Mouse (Mus musculus) liver (tissue): ENCODE measurements around the gene Igfals.

Experiments
- DNase-seq: peaks from one replicate; pipeline ENCODE4 v3.0.0-alpha.2; 2020; ENCODE audit warnings: mixed read lengths

Igfals gene

DNA sequence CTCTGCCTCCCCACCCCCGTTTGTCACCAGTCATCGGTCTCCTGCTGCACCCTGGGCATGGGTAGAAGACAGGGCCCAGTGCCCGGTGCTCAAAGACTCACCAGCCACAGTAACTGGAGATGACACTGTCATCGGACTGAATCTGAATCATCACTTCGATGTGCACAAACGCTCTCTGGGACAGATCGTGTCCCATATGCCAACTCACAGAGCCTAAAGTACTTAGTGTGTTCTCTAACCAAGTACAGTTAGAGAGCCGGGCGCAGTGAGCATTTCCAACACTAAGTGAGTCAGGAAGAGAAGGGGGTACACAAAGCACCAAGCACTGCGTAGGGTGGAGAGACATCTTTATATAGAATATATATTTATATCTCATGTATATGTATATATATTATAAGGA is 2.1 kb downstream of the Igfals start:
- DNase-seq, result no peak

DNA sequence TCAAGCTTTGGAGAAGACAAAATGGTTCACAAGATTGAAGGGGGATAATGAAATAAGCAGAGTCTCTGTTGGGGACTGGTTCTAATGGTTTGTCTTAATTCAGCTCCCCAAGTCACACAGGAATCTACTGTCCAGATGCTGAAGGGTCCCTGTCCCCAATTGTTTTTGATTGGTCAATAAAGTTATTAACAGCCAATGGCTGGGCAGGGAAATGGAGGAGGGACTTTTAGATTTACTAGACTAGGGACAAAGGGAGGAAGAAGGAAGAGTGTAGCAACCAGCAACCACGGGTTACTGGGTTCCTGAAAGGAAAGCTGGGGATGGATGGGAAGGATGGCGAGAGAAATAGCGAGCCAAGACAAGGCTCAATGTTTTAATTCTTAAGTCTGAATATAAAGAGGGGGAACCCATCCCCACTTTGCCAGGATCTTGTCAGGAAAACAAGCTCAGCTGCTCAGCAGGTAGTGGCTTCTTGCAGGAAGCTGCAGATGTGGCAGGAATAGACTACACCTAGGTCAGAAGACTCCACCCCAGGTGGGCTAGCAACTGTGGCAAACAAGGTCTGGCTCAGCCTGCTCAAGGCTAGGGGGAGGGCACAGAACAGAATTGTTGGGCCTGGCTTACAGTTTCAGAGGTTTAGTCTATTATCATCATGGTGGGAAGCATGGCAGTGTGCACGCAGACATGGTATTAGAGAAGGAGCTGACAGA is 8.1 kb downstream of the Igfals start:
- no peak for DNase-seq

DNA sequence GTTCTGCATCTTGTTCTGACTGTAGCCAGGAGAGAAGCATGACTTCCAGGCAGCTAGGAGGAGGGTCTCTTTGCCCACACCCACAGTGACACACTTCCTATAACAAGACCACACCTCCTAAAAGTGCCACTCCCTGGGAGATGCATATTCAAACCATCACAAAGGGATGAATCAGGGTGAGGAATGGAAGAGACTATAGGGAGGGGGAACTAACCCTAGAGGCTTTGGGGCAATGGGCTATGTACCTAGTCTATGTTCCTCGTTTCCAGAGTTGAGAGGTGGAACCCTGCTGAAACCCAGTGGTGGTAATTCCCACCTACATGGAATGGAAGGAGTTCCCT is 8.6 kb downstream of the Igfals start:
- no peak for DNase-seq

DNA sequence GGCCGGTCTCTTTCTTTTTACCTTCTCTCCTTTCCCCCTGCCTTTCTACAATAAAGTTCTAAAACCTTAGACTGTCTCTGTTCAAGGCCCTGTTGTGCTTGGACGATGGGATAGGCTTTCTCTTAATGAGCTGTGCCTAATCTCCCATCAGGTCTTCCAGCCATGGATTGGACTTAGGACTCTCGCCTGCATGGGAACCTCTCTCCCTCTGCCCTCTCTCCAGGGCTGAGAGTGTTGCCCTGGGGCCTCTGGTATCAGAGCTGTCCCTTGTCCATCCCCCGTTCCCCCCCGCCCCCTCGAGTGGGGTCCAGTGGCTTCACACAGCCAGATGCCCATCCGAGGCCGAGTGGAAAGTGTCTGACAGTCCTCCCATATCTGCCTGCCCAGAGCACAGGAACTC is 9.2 kb downstream of the Igfals start:
- DNase-seq, result no peak

DNA sequence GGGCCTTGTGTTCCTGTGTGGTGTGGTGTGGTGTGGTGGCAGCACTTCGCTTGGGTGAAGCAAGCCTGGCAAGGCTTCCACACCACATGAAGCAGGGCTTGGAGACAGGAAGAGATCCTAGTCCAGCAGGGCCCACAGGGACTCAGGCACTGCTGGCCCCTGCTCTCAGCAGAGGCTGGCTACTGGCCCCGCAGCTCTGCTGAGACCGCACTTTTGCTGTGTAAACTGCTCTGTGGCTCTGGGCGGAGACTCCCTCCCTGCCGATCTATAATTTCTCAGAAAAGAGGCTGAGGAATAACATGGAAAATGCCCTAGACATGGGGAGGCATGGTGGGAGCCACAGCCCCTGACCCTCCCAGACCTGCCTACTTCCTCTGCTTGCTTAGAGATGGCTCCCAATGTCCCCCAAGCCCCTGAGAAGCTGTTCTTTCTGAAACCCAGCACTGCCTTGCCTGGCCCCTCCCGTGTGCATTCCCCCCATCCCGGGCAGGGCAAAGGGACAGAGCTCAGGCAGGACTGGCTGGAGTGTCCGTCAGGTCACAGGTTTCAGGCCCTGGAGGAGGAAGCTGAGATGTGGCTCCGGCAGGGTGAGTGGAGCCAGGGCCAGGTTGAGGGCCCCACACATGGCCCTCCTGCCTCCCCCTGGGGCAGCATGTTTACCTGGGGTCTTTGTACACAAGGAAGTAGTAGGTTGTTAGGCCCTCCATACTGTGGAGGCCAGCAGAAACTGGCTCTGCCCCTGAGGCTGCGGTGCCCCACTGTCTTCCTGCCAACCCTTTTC is 11.7 kb downstream of the Igfals start:
- no peak for DNase-seq

DNA sequence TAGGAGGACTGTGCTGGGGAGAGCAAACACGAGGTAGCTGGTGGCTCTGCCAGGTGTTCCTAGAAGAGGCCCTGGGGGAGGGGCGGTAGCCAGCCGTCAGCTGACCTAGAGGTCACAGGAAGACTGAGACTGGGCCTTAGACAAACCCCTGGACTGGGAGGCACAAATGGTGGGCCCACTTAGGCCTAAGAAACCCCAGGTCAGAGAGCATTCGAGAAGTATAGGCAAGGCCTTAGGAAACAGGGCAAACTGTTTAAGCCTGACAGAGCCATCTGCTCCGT is 12.3 kb downstream of the Igfals start:
- DNase-seq, result peak; percentile 45

DNA sequence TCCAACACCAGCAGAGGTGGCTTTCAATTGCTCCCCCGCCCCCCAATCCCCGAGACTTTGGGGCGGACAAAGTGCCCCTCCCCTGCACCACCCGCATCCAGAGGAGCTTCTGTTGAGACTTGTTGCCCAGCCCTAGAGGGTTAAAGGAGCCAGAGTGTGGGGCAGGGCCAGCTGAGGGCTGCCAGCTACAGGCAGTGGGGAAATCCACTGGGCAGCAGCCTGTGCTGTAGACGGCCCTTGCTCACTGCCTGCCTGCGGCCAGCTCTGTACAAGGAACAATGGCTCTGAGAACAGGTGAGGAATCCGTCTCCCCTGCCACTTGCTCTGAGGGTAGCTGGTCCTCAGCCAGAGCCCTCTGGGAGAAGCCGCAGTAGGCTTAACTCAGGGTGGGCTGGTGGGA is 12.7 kb downstream of the Igfals start:
- DNase-seq, result no peak

DNA sequence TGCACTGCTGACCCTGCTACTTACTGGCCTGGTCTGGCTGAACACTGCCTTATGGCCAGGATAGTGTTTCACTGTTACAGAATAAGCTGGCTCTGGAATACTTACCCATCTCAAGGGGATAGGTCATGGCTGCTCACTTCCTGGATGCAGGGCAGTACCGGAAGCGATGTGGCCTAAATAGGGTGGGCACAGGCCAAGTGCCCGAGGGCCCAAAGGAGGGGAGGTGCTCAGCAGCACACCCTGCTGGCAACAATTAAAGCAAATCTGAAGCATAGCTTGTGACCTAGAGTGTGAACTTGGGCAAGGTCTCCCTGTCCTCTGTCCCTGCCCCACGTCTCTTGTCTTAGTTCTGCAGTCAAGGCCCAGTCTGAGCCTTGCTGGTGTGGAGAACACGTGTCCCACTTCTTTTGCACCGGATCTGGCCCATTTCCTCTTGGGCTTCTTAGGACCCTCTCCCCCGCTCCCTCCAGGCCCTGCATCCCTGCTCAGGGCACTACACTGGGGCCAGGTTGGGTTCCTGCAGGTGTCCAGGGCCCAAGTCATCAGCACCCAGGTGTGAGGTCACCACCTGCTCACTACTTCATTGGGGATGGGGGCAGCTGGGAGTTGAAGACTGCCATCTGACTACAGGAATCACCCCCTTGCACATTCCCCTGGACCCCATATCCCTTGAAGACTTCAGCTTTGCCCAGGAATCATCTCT is 16.1 kb downstream of the Igfals start:
- no peak for DNase-seq

DNA sequence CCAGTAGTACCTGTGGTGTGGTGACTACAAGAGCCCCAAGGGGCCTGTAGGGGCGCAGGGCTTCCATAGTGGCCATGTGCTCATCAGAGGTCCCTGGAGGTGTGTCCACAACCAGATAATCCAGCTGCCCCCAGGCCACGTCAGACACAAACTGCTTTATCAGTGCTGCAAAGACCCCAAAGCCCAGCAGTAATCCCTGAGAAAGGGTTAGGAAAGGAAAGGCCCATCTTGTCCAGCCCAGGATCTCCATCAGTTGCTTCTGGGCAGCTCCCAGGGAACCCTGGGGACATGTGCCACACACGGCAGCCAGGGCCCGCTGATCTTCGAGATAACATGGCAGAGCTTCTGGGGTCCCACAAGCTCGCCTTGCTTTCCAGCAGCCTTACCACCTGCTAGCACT is 18.6 kb downstream of the Igfals start:
- DNase-seq, result no peak

DNA sequence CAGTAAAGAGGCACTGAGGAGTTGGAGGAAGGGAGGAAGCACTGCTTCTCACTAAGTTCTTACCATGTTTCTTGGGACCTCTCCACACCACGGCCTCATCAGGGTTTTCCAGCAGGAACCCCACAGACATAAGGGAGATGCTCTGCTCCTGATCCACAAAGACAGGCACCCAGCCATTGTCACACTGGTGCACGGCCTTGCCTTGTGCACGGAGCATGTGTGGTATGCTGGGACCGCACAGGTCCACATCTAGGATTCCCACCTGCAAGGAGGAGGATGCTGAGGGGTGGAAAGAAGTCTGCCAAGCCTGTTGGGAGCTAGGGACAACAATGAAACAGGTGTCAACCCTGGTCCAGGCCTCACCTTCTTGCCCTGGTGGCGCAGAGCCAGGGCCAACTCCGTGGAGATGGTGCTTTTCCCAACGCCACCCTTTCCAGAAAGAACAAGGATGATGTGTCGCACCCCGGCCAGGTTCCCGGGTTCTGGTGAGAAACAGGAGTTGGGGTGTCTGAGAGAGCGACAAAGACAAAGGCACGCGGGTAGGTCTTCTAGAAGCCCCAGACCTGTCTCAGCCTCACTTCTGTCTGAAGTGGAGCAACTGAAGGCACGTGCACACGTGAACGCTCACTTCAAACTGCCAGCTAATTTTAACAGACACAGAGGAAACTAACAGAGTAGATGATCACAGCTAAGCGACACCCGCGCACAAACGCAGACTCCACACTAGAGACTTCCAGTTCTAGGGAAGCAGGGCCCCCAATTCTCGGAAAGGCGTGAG is 19.7 kb downstream of the Igfals start:
- no peak for DNase-seq

DNA sequence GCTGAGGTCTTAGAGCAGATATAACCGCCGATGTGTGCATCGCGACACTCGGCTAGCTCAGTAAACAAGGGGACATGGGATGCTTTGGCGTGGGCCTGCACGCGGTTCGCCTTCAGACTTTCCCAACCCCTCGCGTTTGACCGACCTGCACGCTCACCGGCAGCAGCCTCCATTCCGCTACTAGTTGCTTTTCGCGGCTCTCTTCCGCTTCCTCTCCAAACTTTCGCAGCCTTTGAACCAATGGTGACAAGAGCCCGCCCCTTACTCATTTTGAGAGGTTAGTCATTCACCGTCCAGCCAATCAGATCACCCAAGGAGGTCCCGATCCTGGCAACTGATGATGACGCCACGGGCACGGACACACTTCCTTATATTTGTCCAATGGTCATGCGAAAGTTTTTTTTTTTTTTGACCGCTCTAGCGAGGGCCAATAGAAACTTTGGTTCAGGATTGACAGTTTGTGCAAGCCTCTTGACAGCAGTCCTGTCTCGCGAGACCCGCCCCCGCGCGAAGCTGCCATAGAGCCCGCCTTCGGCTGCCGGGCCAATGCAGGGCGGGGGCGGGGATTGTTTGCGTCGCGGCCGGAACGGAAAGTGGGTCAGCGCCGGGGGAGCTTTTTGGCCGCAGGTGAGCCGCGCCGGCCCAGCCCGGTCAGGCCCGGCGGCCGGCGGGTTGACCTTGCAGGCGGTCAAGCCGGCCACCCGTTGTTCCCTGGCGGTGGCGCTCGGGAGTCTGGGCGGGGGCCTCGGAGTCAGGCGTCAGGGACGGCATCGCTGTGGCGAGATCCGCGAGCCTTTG is 20.5 kb downstream of the Igfals start, which contains the start of the genes Nubp2 and Spsb3:
Nubp2 (minus strand) TSS at position 216 of the 798 bp plus-strand sequence.
Spsb3 (plus strand) TSS at position 510 of the 798 bp plus-strand sequence.
- DNase-seq, result peak; percentile 99

DNA sequence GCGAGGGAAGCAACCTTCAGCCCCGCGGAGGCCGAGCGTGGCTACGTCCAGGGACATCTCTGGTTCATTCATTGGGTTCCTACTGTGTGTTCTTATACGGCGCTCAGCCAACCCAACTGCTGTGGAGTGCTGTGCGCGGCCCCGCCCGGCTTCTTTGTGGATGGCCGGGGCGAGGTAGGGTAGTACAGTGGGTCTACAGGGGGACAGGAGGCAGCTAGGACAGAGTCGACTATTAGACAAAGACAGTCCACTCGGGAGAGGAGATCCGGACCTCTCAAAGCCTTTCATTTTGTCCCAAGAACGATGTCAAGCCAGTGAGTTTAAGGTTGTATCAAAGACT is 21.1 kb downstream of the Igfals start:
- no peak for DNase-seq

DNA sequence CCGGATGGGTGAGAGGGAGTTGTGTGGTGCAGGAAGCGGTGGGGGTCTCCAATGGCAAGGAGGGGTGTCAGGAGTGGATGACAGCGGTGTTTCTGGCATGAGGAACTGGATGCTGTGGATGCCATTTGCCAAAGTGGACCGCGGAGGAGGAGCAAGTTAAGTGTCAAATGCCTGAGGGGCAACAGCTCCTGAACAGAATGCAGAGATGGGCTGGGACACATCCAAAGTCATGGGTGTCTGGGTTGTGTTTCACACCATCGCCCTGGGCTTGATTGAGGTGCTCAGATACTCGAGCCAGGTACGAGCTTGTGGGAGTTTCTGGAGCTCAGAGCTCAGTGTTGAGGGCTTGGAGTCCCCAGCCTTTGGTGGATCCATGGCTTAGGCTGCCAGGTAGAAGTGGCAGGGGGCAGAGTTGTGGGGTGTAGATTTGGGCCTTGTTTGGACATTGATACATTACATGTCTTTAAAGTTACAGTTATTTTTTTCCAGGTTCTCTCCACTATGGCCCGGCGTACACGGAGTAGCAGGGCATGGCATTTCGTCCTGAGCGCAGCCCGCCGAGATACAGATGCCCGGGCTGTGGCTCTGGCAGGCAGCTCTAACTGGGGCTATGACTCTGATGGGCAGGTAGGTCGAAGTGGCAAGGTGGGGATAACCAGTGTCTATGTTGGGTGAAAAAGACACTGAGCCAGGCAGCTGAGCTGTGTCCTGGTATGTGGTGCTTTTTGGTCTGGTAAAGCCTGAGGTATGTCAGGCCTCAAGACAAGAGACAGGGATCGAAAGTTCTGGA is 21.7 kb downstream of the Igfals start:
- no peak for DNase-seq

DNA sequence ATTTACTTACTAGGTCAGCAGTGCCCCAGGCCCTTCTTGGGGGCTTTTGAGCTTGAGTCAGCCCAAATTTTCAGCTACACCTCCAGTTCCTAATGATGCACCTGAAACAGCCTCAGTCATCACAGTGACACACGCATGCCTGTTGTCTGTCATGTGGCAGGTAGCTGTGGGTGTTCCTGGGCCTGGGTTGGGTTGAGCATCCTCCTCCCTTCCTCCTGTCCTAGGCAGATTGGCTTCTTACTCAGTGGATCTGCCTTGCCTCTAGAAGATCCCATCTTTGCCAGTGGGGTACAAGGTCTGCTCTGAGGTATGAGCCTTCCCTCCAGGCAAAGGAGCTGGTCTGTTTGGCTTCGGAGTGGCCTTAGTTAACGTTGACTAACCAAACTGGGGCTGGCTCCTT is 23.1 kb downstream of the Igfals start:
- no peak for DNase-seq

DNA sequence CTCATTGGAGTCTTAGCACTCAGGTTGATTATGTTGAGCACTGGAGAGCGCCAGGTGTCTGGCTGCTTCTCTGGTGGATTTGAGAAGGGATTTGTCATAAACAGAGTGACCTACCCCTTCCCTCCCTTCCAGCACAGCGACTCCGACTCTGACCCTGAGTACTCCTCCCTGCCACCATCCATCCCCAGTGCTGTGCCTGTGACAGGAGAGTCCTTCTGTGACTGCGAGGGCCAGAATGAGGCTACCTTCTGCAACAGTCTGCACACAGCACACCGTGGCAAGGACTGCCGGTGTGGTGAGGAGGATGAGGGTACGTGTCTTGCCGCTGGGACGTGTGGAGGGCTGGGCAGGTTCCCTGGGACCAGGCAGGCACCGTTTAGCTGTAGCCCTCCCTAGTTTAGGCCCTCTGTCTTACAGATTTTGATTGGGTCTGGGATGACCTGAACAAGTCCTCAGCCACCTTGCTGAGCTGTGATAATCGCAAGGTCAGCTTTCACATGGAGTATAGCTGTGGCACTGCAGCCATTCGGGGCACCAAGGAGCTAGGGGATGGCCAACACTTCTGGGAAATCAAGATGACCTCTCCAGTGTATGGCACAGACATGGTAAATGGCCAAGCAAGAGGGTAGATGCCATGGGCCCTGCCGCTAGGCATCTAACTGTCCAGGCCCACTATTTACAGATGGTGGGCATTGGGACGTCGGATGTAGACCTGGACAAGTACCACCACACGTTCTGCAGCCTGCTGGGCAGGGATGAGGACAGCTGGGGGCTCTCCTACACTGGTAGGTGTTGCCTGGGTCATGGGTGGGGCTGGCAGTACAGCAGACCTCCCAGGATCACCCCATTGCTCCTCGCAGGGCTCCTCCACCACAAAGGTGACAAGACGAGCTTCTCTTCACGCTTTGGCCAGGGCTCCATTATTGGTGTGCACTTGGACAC is 24.6 kb downstream of the Igfals start:
- no peak for DNase-seq

DNA sequence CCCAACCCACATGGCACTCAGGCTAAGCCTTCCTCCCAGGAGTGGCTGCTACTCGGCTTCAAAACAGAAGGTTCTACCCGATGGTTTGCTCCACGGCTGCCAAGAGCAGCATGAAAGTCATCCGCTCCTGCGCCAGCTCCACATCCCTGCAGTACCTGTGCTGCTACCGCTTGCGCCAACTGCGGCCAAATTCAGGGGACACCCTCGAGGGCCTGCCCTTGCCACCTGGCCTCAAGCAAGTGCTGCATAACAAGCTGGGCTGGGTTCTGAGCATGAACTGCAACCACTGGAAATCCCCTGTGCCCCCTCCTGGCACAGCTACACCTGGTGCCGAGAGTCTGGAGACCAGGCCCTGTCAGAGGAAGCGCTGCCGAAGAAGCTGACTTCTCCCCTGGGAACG is 25.5 kb downstream of the Igfals start:
- DNase-seq, result no peak

DNA sequence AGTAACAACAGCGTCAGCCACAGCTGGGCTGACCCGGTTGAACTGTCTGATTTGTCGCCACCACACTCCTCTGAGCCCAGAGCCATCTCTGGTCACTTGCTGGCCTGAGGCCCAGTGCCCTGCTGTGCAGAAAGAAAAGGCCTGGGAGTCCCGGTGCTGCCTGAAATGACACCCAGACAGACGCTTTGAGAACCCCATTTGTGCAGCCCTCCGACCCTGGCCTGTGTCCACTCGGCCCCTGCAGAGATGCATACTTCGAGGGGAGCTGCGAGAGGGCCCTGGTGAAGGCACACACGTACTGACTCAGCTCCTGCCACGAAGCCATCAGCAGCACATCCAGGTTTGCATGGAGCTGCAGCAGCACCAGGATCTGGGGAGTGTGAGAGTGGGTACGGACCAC is 27.0 kb downstream of the Igfals start:
- DNase-seq, result no peak

DNA sequence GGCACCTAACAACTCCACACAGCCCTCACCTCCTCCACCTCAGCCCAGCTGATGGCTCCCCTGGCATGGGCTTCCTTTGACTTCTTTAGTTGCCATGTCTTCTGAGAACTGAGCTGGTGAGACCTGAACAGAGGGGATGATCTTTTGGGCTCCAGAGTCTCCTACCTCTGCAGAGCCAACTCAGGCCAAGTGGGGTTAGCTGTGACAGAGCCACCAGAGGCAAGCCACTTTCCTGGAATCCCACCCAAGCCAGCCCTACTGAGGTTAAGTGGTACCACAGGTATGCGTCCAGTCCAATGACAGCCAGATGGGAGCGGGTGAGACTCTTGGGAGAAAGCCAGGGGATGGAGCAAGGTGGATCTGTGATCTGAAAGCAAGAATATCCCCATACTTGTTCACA is 27.5 kb downstream of the Igfals start:
- no peak for DNase-seq

DNA sequence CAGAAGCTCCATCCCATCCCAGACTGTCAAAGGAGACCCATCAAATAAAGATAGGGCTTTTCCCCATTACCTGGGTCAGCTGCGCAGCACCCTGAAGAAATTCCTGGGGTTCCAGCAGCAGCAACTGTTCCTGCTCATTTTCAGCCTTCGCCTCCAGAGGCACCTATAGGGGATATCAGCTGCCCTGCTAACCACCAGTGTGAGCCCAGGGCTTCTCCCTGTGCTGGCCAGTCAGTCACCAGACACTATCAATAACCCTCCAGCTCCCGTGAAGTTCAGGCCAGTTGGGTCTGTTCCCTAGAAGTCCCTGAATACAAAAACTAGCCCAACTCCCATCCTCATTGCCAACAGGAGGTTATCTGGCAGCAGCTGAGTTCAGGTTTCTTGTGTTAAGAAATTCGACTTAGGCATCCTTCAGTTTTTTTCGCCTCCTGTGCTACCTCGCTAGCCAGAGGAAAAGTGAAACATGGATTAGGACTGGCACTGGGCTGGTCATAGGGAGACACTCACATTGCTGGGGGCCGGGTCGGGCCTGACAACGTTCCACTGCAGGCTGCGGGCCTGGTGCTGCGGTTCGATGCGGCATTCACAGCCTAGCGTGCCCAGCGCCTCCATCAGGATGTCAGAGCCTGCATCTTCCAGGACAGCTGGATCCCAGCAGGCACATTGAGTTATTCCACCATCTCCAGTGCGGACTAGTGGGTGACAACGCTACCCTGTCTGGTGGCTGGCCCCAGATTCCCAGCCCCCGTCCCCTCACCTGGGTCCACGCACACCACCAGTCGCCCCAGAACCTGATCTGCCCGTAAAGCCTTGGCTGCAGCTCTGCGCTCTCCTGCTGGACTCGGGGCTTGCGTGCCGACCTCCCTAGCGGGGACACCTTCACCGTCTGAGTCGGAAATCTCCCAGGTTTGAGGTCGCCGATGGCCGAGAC is 28.5 kb downstream of the Igfals start:
- peak; percentile 38 for DNase-seq
